Mouse (Mus musculus) testis, postnatal 14 days (tissue): Measurements from ENCODE around the gene Tmem184a.
A peak's percentile ranks its signal among the peaks of the same experiment; 100 is the strongest.

Experiments
- DNase-seq: peaks from one replicate; pipeline ENCODE4 v3.0.0; 2021; ENCODE audit warnings: low spot score

The Tmem184a gene

GRCm38 (mm10) chr5:139792966-139793337, 26.8 kb downstream of the Tmem184a start:
- peak; percentile 11 for DNase-seq

- DNase-seq: peak; percentile 8
Measured at GRCm38 (mm10) chr5:139792159-139792775, 27.4 kb downstream of the Tmem184a start.

GRCm38 (mm10) chr5:139791227-139792158, 28.2 kb downstream of the Tmem184a start, which contains the start of gene Mafk:
Gene Mafk, plus strand, starts transcription at chr5:139791513.
- DNase-seq: peak; percentile 95

- no peak for DNase-seq
Measured at GRCm38 (mm10) chr5:139789466-139789865, 30.3 kb downstream of the Tmem184a start.

GRCm38 (mm10) chr5:139781406-139781805, 38.3 kb downstream of the Tmem184a start:
- DNase-seq: no peak

- DNase-seq: no peak
Measured at GRCm38 (mm10) chr5:139776966-139777365, 42.8 kb downstream of the Tmem184a start.

- peak; percentile 94 for DNase-seq
Measured at GRCm38 (mm10) chr5:139775216-139775926, 44.3 kb downstream of the Tmem184a start, which contains the start of gene Ints1. Gene Ints1, minus strand, starts transcription at chr5:139775674.

GRCm38 (mm10) chr5:139768216-139768615, 51.5 kb downstream of the Tmem184a start:
- no peak for DNase-seq

GRCm38 (mm10) chr5:139764296-139764695, 55.4 kb downstream of the Tmem184a start:
- no peak for DNase-seq

GRCm38 (mm10) chr5:139758096-139758495, 61.6 kb downstream of the Tmem184a start:
- no peak for DNase-seq

GRCm38 (mm10) chr5:139756586-139756985, 63.1 kb downstream of the Tmem184a start:
- DNase-seq: no peak

- DNase-seq: no peak
Measured at GRCm38 (mm10) chr5:139756135-139756534, 63.6 kb downstream of the Tmem184a start.

GRCm38 (mm10) chr5:139754753-139755152, 65.0 kb downstream of the Tmem184a start:
- no peak for DNase-seq
